Mouse (Mus musculus) right cerebral cortex, postnatal 10 days (tissue): Measurements from ENCODE around the gene Cd4.

Experiments used
- DNase-seq, 2 experiments: peaks; one replicate each; pipeline ENCODE4 v3.0.0; 2021; ENCODE audit warnings: low spot score in 2 of 2

The Cd4 gene

GRCm38 (mm10) chr6:124887986-124888385 lies at the start of gene Cd4:
Gene Cd4 (minus strand): TSS chr6:124888221.
- no peak for DNase-seq

- DNase-seq = no peak
Measured at GRCm38 (mm10) chr6:124937493-124937892, 49.5 kb upstream of the Cd4 start.

GRCm38 (mm10) chr6:124936681-124937080 lies 48.7 kb upstream of the Cd4 start:
- no peak for DNase-seq

- DNase-seq = peak in 1 of 2 experiments; percentile 30
Measured at GRCm38 (mm10) chr6:124934670-124935069, 46.6 kb upstream of the Cd4 start.

- DNase-seq = no peak
Measured at GRCm38 (mm10) chr6:124933127-124933526, 45.1 kb upstream of the Cd4 start.

- DNase-seq = no peak
Measured at GRCm38 (mm10) chr6:124932314-124932695, 44.3 kb upstream of the Cd4 start.

GRCm38 (mm10) chr6:124931525-124932313 lies 43.7 kb upstream of the Cd4 start:
- DNase-seq = peak; percentile 72 to 77

GRCm38 (mm10) chr6:124930754-124931524 lies 42.9 kb upstream of the Cd4 start, which contains the start of gene Mlf2:
Gene Mlf2 (plus strand): TSS chr6:124931386.
- peak; percentile 98 to 99 for DNase-seq

GRCm38 (mm10) chr6:124930231-124930630 lies 42.2 kb upstream of the Cd4 start:
- DNase-seq = no peak

GRCm38 (mm10) chr6:124925941-124926340 lies 37.9 kb upstream of the Cd4 start:
- peak in 1 of 2 experiments; percentile 17 for DNase-seq

- peak in 1 of 2 experiments; percentile 20 for DNase-seq
Measured at GRCm38 (mm10) chr6:124925173-124925793, 37.3 kb upstream of the Cd4 start.

GRCm38 (mm10) chr6:124921539-124921938 lies 33.5 kb upstream of the Cd4 start:
- no peak for DNase-seq

- DNase-seq = no peak
Measured at GRCm38 (mm10) chr6:124920318-124921085, 32.5 kb upstream of the Cd4 start.

- peak; percentile 96 to 98 for DNase-seq
Measured at GRCm38 (mm10) chr6:124919695-124920317, 31.8 kb upstream of the Cd4 start, which contains the start of gene Ptms. Gene Ptms (minus strand): TSS chr6:124920103.

GRCm38 (mm10) chr6:124918890-124919627 lies 31.0 kb upstream of the Cd4 start:
- DNase-seq = no peak

GRCm38 (mm10) chr6:124918331-124918690 lies 30.3 kb upstream of the Cd4 start:
- no peak for DNase-seq

GRCm38 (mm10) chr6:124917518-124918330 lies 29.7 kb upstream of the Cd4 start:
- DNase-seq = peak; percentile 97 to 98

- peak; percentile 87 to 92 for DNase-seq
Measured at GRCm38 (mm10) chr6:124916695-124917517, 28.9 kb upstream of the Cd4 start.
